Mouse (Mus musculus): ENCODE data around the gene Nlrp1b.

Gene Nlrp1b

GRCm38 (mm10) chr11:71230684-71231480, at the start of gene Nlrp1b:
Nlrp1b (minus strand) TSS chr11:71230733.
- no peak for DNase-seq (ENCODE audit: low spot score in 2 of 2)

- DNase-seq (ENCODE audit: low spot score in 2 of 2) = no peak
Observed at GRCm38 (mm10) chr11:71261036-71261435, 30.5 kb upstream of the Nlrp1b start.

DNA sequence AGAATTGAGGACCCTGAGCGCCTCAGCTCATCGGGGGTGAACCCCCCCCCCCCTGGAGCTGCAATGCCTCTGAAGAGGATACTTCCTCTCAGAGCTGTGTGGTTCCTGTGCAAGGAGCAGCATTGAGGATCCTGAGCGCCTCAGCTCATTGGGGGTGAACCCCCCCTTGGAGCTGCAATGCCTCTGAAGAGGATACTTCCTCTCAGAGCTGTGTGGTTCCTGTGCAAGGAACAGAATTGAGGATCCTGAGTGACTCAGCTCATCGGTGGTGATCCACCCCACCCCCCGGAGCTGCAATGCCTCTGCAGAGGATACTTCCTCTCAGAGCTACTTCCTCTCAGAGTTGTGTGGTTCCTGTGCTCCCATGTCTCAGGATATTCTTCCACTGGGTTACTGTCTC, 20.8 kb upstream of the Nlrp1b start:
- no peak for DNase-seq (ENCODE audit: low spot score in 2 of 2)

DNA sequence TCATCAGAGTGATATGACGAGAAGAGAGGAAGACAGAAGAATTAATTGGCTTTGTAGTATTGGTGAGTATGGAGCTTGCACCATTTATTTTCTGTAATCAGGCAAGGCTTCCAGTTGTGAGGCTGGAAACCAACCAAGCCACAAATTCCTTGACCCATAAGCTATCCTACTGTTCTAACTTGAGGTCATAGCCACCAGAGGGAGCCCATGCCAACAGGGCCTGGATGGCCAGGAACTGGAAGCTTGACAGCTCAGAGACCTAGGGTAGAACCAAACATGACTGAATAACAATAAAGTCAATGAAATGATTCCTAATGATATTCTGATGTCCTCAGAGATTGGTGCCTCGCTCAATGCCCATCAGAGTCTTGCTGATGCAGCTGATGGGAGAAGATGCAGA, 5.9 kb downstream of the Nlrp1b start:
- DNase-seq (ENCODE audit: low spot score in 2 of 2) = no peak

GRCm38 (mm10) chr11:71202703-71203102, 27.8 kb downstream of the Nlrp1b start:
- no peak for DNase-seq (ENCODE audit: low spot score in 2 of 2)

- DNase-seq (ENCODE audit: low spot score in 2 of 2) = no peak
Observed at GRCm38 (mm10) chr11:71199349-71199748, 31.2 kb downstream of the Nlrp1b start.

GRCm38 (mm10) chr11:71169633-71170032, 60.9 kb downstream of the Nlrp1b start:
- no peak for DNase-seq (ENCODE audit: low spot score in 2 of 2)

DNA sequence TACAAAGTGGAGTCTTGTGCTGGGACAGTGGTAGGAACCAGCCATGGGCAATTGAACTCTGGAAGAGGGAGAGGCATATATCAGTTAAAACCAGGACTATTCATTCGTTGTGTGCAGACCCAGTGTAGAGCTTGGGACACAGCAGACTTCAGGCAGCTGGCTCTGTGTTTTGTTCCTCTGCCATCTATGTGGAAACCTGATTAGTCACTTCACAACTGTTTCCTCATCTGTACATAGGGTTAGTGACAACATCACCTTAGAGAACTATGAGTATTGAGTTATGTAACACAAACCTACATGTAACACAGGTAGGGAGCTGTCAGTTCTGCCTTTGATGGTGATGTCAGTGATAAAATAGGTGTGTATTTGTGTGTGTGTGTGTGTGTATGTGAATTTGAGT, 66.4 kb downstream of the Nlrp1b start:
- no peak for DNase-seq (ENCODE audit: low spot score in 2 of 2)

DNA sequence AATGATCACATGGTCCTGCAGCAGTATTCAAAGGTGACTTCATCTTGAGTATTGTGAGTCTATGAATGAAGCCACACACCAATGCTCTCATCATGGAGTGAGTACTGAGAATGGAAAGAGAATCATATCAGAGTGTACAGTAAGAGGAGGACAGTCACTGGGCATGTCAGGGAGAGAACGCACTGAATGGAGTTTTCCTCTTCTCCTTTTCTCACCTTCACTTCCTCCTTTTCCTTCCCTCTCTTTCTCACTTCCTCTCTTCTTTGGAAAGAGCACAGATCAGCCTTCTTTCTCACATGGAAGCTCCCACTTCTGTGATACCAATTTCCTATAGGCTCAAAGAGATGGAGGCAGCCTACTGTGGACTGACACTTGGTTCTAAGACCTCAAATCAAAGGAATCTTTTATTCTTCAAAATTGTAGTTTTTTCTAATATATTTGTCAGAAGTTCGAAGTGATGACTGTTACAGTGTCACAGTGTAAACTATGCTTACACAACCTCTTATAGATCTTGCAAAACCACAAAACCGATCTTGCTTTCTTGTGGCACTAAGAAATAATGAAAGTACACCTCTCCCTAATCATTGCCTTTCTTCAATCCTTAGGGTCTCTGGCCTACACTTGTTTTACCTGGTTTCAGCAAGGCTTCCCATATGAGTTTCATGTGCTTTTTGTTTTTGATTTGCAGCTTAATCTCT, 70.9 kb downstream of the Nlrp1b start:
- no peak for DNase-seq (ENCODE audit: low spot score in 2 of 2)

- DNase-seq (ENCODE audit: low spot score in 2 of 2) = no peak
Observed at GRCm38 (mm10) chr11:71155272-71155671, 75.3 kb downstream of the Nlrp1b start.

- DNase-seq (ENCODE audit: low spot score in 2 of 2) = no peak
Observed at GRCm38 (mm10) chr11:71144661-71145060, 85.9 kb downstream of the Nlrp1b start, which contains the start of gene Nlrp1a. Nlrp1a (minus strand) TSS chr11:71144704.

DNA sequence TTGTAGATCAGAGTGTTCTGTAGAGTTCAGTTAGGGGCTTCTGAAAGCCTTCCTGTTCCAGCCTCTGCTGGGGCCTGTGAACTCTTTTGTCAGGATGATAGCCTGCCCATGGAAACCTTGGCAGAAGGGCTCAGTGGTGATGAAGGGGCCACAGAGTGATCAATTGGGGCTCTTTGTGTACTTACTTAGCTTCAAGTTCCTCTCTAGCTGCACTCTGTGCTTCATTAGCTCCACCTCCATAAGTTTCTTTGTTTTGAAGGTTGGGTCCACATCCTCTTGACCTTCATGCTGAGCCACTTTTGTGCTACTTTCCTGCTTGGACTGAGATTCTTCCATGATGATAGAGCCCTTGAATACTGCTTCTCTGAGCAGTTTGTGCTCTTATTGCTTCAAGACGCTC, 88.5 kb downstream of the Nlrp1b start:
- DNase-seq (ENCODE audit: low spot score in 2 of 2) = no peak

DNA sequence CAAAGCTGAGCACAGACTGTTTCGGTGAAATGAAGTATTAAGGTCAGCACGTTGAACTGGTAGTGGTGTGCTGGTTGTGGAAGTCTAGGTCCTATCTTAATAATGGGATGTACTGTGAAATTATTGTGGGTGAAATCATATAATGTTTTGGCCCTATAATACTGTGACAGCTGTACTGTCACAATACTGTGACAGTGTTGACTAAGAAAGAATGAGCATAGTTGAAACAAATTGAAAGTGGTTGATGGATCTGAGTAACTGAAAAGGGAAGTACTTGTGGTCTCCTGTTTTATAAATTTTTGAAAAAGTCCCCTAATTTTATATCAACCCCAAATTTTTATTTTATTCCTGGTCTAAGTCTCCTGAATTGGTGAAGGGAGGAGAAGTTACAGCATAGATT, 123.4 kb downstream of the Nlrp1b start:
- DNase-seq (ENCODE audit: low spot score in 2 of 2) = no peak

DNA sequence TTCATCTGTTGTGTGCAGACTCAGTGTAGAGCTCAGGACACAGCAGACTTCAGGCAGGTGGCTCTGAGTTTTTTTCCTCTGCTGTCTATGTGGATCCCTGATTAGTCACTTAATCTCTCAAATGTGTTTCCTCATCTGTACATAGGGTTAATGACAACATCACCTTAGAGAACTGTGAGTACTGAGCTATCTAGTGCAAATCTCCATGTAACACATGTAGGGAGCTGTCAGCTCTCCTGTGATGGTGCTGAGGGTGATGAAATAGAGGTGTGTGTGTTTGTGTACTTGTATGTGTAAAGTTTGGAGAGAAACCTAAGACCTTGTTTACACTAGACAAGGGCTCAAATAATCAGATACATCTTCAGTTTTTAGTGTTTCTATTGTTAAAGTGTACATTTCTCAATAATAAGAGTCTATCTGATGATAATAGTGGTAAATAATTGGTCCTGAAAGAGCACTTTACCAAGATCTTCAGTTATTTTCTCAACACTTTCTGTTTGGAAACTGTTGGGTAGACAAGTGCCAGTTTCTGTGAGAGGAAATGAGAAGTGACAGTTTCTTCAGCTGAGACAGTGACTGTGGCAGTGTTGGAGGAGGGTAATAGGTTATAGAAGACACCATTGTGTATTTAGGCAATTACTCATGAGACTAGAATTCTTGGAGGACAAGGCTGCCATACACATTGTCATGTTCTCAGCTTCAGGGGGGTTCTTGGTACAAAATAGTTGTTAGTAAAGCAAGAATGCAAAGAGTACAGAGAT, 124.1 kb downstream of the Nlrp1b start:
- no peak for DNase-seq (ENCODE audit: low spot score in 2 of 2)

DNA sequence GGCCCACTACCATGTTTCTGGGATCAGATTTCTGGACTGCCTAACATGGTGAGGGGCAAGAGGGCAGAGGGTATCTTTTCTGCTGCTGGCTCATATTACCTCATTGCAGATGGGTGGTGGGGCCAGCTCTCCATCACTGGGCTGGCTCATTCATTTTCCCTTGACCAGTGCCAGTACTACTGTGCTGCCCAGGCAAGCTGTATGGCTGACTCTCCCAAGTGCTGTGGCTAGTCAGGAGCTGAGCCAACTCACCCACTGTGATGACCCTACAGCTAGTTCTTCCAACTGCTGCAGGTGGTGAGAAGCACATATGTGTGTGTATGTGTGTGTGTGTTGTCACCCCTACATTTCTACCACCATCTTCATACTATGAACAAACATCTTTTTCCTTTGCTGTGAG, 126.6 kb downstream of the Nlrp1b start:
- no peak for DNase-seq (ENCODE audit: low spot score in 2 of 2)
